Mouse (Mus musculus): ENCODE measurements around the gene Homer3.

Gene Homer3

DNA sequence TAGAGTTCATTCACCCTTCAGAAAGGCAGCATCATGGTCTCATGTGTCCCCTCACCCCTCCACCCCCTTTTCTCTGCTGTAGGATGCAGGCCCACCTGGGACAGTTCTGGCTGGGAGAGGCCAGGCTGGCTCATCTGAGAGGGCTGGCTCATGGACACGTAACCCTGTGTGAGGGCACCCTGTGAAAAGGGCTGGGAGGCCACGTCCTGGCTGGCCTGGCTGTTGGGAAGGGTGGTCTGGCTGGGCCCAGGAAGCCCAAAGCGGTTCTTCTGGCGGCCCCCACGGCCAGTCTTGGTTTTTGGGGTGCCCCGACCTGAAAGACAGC, 50.2 kb downstream of the Homer3 start:
- no peak for DNase-seq (ENCODE audit: low spot score in 2 of 2)

DNA sequence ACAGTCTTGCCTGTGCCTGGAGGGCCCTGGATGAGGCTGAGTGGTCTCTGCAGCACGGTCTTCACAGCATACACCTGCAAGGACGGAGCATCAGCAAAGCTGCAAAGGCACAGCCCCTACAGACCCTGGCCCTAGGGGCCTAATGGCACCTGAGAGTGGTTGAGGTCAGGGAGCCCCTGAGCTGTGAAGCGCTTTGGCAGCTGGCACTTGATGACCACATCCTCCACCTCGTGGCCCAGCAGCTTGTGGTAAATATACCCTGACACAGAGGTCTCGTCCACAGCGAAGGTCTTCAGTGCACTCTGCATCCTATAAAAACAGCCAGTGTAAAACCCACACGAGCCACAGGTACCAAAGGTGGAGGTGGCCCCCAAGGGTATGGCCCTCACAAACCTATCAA, 56.3 kb downstream of the Homer3 start:
- DNase-seq (ENCODE audit: low spot score in 2 of 2) = no peak

DNA sequence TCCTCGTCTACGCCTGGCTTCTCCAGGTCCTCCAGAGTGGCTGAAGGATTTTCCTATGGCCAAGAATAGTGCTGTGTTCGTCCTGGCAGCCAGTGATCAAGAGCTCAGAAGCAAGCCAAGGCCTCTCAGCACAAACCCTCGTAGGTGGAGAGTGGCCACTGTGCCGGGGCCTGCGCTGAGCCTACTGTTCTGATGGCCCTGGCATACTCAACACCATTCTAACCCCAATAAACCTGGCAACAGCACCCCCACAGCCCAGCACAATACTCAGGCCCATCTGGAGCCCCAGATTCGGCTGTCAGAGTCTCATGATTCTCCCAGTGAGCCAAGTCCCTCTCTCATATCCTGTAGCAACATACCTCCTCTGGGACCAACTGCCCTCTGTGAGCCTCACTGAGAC, 58.0 kb downstream of the Homer3 start:
- DNase-seq (ENCODE audit: low spot score in 2 of 2) = no peak

DNA sequence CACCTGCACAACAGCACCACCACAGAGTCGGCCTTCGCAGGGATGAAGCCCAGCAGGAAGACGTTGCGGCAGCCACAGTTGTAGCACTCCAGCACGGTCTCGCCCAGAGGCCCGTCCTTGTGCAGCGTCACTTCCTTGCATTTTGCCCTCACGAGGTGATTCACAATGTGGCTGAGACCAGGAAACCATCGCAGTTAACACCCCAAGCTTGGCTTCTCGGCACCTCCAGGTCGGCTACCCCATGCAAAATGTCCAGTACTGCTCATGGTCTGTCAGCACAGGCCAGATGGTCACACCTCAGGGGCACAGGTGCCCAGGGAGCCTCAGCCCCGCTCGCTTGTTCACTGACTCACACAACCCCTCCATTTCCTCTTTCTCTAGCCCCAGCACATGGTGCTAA, 59.4 kb downstream of the Homer3 start:
- DNase-seq (ENCODE audit: low spot score in 2 of 2) = no peak

DNA sequence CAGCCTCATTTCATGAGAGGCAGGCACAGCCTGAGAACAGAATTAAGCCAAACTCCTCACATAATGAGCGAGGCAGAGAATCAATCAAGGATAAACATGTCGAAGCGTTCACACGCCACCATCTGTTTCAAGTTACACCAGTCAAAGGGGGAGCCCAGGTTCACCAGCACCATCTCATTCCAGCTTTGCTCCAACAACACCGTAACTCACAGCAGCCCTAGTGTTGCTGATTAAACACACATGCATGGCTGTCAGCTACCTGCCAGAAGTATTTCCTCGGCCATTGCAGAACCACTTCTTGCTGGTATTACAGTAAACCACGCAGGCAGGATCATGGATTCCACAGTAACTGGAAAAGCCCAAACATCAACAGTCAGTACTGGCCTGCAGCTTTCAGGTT, 60.4 kb downstream of the Homer3 start:
- DNase-seq (ENCODE audit: low spot score in 2 of 2) = no peak

DNA sequence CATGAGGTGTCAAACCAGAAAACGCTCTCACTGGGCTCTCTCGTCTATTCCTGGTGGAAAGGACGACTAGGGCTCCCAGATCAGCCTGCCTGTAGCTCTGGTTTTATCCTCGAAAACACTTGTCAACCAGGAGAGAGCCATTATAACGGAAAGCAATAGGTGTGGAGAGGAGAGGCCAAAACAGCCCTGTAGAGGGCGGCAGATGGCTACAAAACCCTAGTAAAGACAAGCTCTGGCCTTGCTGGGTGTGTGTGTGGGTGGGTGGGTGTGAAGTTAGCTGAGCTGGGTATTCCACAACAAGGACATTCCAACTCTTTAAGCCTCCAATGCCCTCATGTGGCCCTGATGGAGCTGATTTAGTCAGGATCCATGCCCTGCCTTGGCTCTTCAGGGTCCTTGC, 61.1 kb downstream of the Homer3 start:
- no peak for DNase-seq (ENCODE audit: low spot score in 2 of 2)
